Mouse (Mus musculus) liver, embryonic 13.5 days (tissue): ENCODE data around the gene Abhd8. TPM values are rescaled to one million over a fixed set of nuclear protein-coding genes. Genes with fewer than 3 reads are reported as not detected.

Source experiments
- ATAC-seq: fragments of 200-750 bp; cut with Nextera tagmentation; 2 replicates; pipeline ENCODE4 v1.8.0; 2017; ENCODE audit warnings: low read depth, mild to moderate bottlenecking, moderate number of reproducible peaks, moderate library complexity
- DNase-seq: peaks from one replicate; pipeline ENCODE4 v3.0.0; 2022
- H3K27ac ChIP-seq: fragments of 300-500 bp; sonication (generic); 2 replicates; pipeline ENCODE4 v1.5.1; 2015; ENCODE audit warnings: moderate library complexity, mild to moderate bottlenecking, inconsistent platforms
- H3K27me3 ChIP-seq: fragments of 300-500 bp; sonication (generic); 2 replicates; pipeline ENCODE4 v1.6.1; 2015; ENCODE audit warnings: mild to moderate bottlenecking, inconsistent platforms
- H3K36me3 ChIP-seq: fragments of 300-500 bp; sonication (generic); 2 replicates; pipeline ENCODE4 v1.6.1; 2015; ENCODE audit warnings: mild to moderate bottlenecking, inconsistent platforms
- H3K4me1 ChIP-seq: fragments of 300-500 bp; sonication (generic); replicated peaks from 2 replicates; pipeline ENCODE4 v1.6.1; 2015; ENCODE audit warnings: inconsistent platforms
- H3K4me2 ChIP-seq: fragments of 300-500 bp; sonication (generic); 2 replicates; pipeline ENCODE4 v1.6.1; 2015; ENCODE audit warnings: inconsistent platforms, mild to moderate bottlenecking, moderate library complexity
- H3K4me3 ChIP-seq: fragments of 300-500 bp; sonication (generic); replicated peaks from 2 replicates; pipeline ENCODE4 v1.5.1; 2015; ENCODE audit warnings: mild to moderate bottlenecking, inconsistent platforms
- H3K9ac ChIP-seq: fragments of 300-500 bp; sonication (generic); 2 replicates; pipeline ENCODE4 v1.6.1; 2015; ENCODE audit warnings: mild to moderate bottlenecking, inconsistent platforms
- H3K9me3 ChIP-seq: fragments of 300-500 bp; sonication (generic); replicated peaks from 2 replicates; pipeline ENCODE4 v1.6.1; 2016; ENCODE audit warnings: inconsistent platforms
- WGBS: fragments of 180-500 bp; shearing (Covaris S2); methylation state at CpG from one replicate; pipeline ENCODE4 v1.1.7; 2015; ENCODE audit not compliant: insufficient replicate concordance; 5-methylcytosine and 5-hydroxymethylcytosine counted together
- polyA plus RNA-seq: library from polyadenylated mRNA; unstranded; fragments of >200 nt; fragmentation: Nextera tagmentation; extraction: Ambion mirVana; gene quantifications from 2 replicates; pipeline ENCODE4 v1.2.1, GENCODE M21; 2015

Gene Abhd8
- polyA plus RNA-seq, 1 experiment from 2014 or later: 13.2 TPM

GRCm38 (mm10) chr8:71477196-71477845 lies 13.9 kb upstream of the Abhd8 start:
- ATAC-seq (no peak), DNase-seq (no peak)
- Histone ChIP-seq H3K27me3 (peaks cover 37% of the 10 kb centered on the region), H3K4me2 (peak overlapping the region; percentile 92), H3K9ac (peak overlapping the region; percentile 78; the same call in 1 of the 2 replicates), H3K27ac (0 out of 2 replicates have a peak overlapping the region, but pooled peaks have one; percentile 82), H3K4me3 (peak overlapping the region; percentile 71), H3K9me3 (no peaks in the 10 kb centered on the region), H3K36me3 (peaks cover 31% of the 10 kb centered on the region), H3K4me1 (peaks cover 45% of the 10 kb centered on the region)
- WGBS: 38% methylated on average over 14 of the region's 14 CpGs

GRCm38 (mm10) chr8:71476099-71476940 lies 12.9 kb upstream of the Abhd8 start:
- Histone ChIP-seq H3K9ac (peak overlapping the region; percentile 78), H3K4me1 (peaks cover 45% of the 10 kb centered on the region), H3K27me3 (peaks cover 28% of the 10 kb centered on the region), H3K4me2 (peak overlapping the region; percentile 92), H3K9me3 (no peaks in the 10 kb centered on the region), H3K4me3 (peak overlapping the region; percentile 71), H3K36me3 (peaks cover 41% of the 10 kb centered on the region), H3K27ac (peak overlapping the region; percentile 82)
- DNase-seq (peak; percentile 69), ATAC-seq (peak; percentile 76)
- under 1% methylated on average over 120 of the region's 121 CpGs for WGBS

GRCm38 (mm10) chr8:71475702-71476075 lies 12.2 kb upstream of the Abhd8 start:
- WGBS: 36% methylated on average over 4 of the region's 4 CpGs

GRCm38 (mm10) chr8:71474785-71475701 lies 11.6 kb upstream of the Abhd8 start:
- peaks cover 44% of the 10 kb centered on the region for H3K4me1 ChIP-seq
- H3K27me3 ChIP-seq: peaks cover 17% of the 10 kb centered on the region; the same call in 1 of the 2 replicates
- no peak overlapping the region; the same call in 1 of the 2 replicates for H3K9ac ChIP-seq
- peak overlapping the region; percentile 82; the same call in 1 of the 2 replicates for H3K27ac ChIP-seq
- no peak for ATAC-seq
- DNase-seq: no peak
- H3K36me3 ChIP-seq: peaks cover 50% of the 10 kb centered on the region
- no peak overlapping the region for H3K4me3 ChIP-seq
- 92% methylated on average over 25 of the region's 25 CpGs for WGBS
- H3K9me3 ChIP-seq: no peaks in the 10 kb centered on the region
- peak overlapping the region; percentile 92 for H3K4me2 ChIP-seq

More at GRCm38 (mm10) chr8:71475702-71476075, 12.2 kb upstream of the Abhd8 start:
- Histone ChIP-seq H3K4me3 (peak overlapping the region; percentile 71), H3K36me3 (peaks cover 47% of the 10 kb centered on the region), H3K4me1 (peaks cover 44% of the 10 kb centered on the region), H3K27me3 (peaks cover 22% of the 10 kb centered on the region), H3K4me2 (peak overlapping the region; percentile 92), H3K9me3 (no peaks in the 10 kb centered on the region), H3K27ac (peak overlapping the region; percentile 82), H3K9ac (peak overlapping the region; percentile 78)
- ATAC-seq (no peak), DNase-seq (no peak)

GRCm38 (mm10) chr8:71474344-71474743 lies 10.9 kb upstream of the Abhd8 start:
- no peak overlapping the region for H3K4me2 ChIP-seq
- peaks cover 44% of the 10 kb centered on the region for H3K4me1 ChIP-seq
- no peak overlapping the region for H3K4me3 ChIP-seq
- H3K27ac ChIP-seq: no peak overlapping the region
- no peak for ATAC-seq
- 91% methylated on average over 18 of the region's 18 CpGs for WGBS
- no peak for DNase-seq
- no peak overlapping the region for H3K9ac ChIP-seq
- H3K27me3 ChIP-seq: peaks cover 17% of the 10 kb centered on the region; the same call in 1 of the 2 replicates
- H3K36me3 ChIP-seq: peaks cover 50% of the 10 kb centered on the region
- H3K9me3 ChIP-seq: no peaks in the 10 kb centered on the region

- H3K4me1 ChIP-seq: peaks cover 49% of the 10 kb centered on the region
- DNase-seq (no peak), ATAC-seq (no peak)
- peaks cover 6% of the 10 kb centered on the region; the same call in 1 of the 2 replicates for H3K27me3 ChIP-seq
- H3K36me3 ChIP-seq: peaks cover 50% of the 10 kb centered on the region
- no peak overlapping the region for H3K4me3 ChIP-seq
- H3K9me3 ChIP-seq: no peaks in the 10 kb centered on the region
- no peak overlapping the region for H3K9ac ChIP-seq
- no peak overlapping the region for H3K27ac ChIP-seq
- no peak overlapping the region for H3K4me2 ChIP-seq
- 79% methylated on average over 8 of the region's 8 CpGs for WGBS
Observed at GRCm38 (mm10) chr8:71472601-71473386, 9.3 kb upstream of the Abhd8 start.

GRCm38 (mm10) chr8:71471861-71472260 lies 8.4 kb upstream of the Abhd8 start:
- Histone ChIP-seq H3K4me1 (peaks cover 41% of the 10 kb centered on the region), H3K27me3 (no peaks in the 10 kb centered on the region), H3K4me3 (no peak overlapping the region), H3K27ac (no peak overlapping the region), H3K9ac (no peak overlapping the region), H3K4me2 (no peak overlapping the region), H3K9me3 (no peaks in the 10 kb centered on the region), H3K36me3 (peaks cover 50% of the 10 kb centered on the region)
- 93% methylated on average over 17 of the region's 17 CpGs for WGBS
- DNase-seq (no peak), ATAC-seq (no peak)

GRCm38 (mm10) chr8:71470913-71471255 lies 7.4 kb upstream of the Abhd8 start:
- DNase-seq (no peak), ATAC-seq (no peak)
- 77% methylated on average over 5 of the region's 5 CpGs for WGBS
- Histone ChIP-seq H3K4me1 (peaks cover 36% of the 10 kb centered on the region), H3K27me3 (no peaks in the 10 kb centered on the region), H3K27ac (no peak overlapping the region), H3K4me3 (0 out of 2 replicates have a peak overlapping the region, but pooled peaks have one; percentile 90), H3K9me3 (no peaks in the 10 kb centered on the region), H3K4me2 (peak overlapping the region; percentile 96), H3K9ac (peak overlapping the region; percentile 88; the same call in 1 of the 2 replicates), H3K36me3 (peaks cover 57% of the 10 kb centered on the region)

- no peak for ATAC-seq
- 85% methylated on average over 3 of the region's 3 CpGs for WGBS
- peak overlapping the region; percentile 80; the same call in 1 of the 2 replicates for H3K27ac ChIP-seq
Observed at GRCm38 (mm10) chr8:71470146-71470912, 6.9 kb upstream of the Abhd8 start.

More at GRCm38 (mm10) chr8:71470146-71470912, 6.9 kb upstream of the Abhd8 start:
- Histone ChIP-seq H3K4me2 (peak overlapping the region; percentile 96), H3K9ac (peak overlapping the region; percentile 88), H3K27me3 (no peaks in the 10 kb centered on the region), H3K4me1 (peaks cover 36% of the 10 kb centered on the region), H3K4me3 (peak overlapping the region; percentile 90), H3K36me3 (peaks cover 59% of the 10 kb centered on the region), H3K9me3 (no peaks in the 10 kb centered on the region)
- DNase-seq: no peak
